Mouse (Mus musculus) hindbrain, embryonic 16.5 days (tissue): Measurements from ENCODE around the gene Dedd2. TPM values are rescaled to one million over a fixed set of nuclear protein-coding genes. Genes with fewer than 3 reads are reported as not detected.

Experiments used
- ATAC-seq: fragments of 200-750 bp; cut with Nextera tagmentation; 2 replicates; pipeline ENCODE4 v1.8.0; 2017; ENCODE audit warnings: moderate TSS enrichment, moderate library complexity
- H3K27ac ChIP-seq: fragments of 300-500 bp; sonication (generic); 2 replicates; pipeline ENCODE4 v1.5.1; 2014; ENCODE audit warnings: low read depth, mild to moderate bottlenecking, control low read depth, low read length, moderate library complexity
- H3K27me3 ChIP-seq: fragments of 300-500 bp; sonication (generic); replicated peaks from 2 replicates; pipeline ENCODE4 v1.6.1; 2014; ENCODE audit warnings: low read length; ENCODE audit not compliant: control insufficient read depth, insufficient read depth
- H3K36me3 ChIP-seq: fragments of 300-500 bp; sonication (generic); 2 replicates; pipeline ENCODE4 v1.6.1; 2014; ENCODE audit warnings: mild to moderate bottlenecking, low read length, moderate library complexity, mixed read lengths; ENCODE audit not compliant: control insufficient read depth, insufficient read depth
- H3K4me1 ChIP-seq: fragments of 300-500 bp; sonication (generic); 2 replicates; pipeline ENCODE4 v1.6.1; 2014; ENCODE audit warnings: low read depth, low read length; ENCODE audit not compliant: control insufficient read depth, insufficient read depth
- H3K4me2 ChIP-seq: fragments of 300-500 bp; sonication (generic); 2 replicates; pipeline ENCODE4 v1.6.1; 2014; ENCODE audit warnings: mild to moderate bottlenecking, low read length, control low read depth, moderate library complexity
- H3K4me3 ChIP-seq: fragments of 300-500 bp; sonication (generic); 2 replicates; pipeline ENCODE4 v1.5.1; 2014; ENCODE audit warnings: mild to moderate bottlenecking, low read length, control low read depth, moderate library complexity
- H3K9ac ChIP-seq: fragments of 300-500 bp; sonication (generic); 2 replicates; pipeline ENCODE4 v1.6.1; 2014; ENCODE audit warnings: low read depth, mild to moderate bottlenecking, control low read depth, low read length, moderate library complexity
- H3K9me3 ChIP-seq: fragments of 300-500 bp; sonication (generic); 2 replicates; pipeline ENCODE4 v1.6.1; 2014; ENCODE audit warnings: mild to moderate bottlenecking, low read length, moderate library complexity; ENCODE audit not compliant: control insufficient read depth
- WGBS: fragments of 180-500 bp; shearing (Covaris S2); extraction: QIAGEN DNeasy Blood & Tissue Kit; methylation state at CpG from one replicate; pipeline ENCODE4 v1.1.7; 2014; 5-methylcytosine and 5-hydroxymethylcytosine counted together
- polyA plus RNA-seq: library from polyadenylated mRNA; unstranded; fragments of >200 nt; fragmentation: Nextera tagmentation; extraction: Ambion mirVana; gene quantifications from 2 replicates; pipeline ENCODE4 v1.2.1, GENCODE M21; 2015

Dedd2 gene
- polyA plus RNA-seq, 1 experiment from 2014 or later, result 14.8 TPM

DNA sequence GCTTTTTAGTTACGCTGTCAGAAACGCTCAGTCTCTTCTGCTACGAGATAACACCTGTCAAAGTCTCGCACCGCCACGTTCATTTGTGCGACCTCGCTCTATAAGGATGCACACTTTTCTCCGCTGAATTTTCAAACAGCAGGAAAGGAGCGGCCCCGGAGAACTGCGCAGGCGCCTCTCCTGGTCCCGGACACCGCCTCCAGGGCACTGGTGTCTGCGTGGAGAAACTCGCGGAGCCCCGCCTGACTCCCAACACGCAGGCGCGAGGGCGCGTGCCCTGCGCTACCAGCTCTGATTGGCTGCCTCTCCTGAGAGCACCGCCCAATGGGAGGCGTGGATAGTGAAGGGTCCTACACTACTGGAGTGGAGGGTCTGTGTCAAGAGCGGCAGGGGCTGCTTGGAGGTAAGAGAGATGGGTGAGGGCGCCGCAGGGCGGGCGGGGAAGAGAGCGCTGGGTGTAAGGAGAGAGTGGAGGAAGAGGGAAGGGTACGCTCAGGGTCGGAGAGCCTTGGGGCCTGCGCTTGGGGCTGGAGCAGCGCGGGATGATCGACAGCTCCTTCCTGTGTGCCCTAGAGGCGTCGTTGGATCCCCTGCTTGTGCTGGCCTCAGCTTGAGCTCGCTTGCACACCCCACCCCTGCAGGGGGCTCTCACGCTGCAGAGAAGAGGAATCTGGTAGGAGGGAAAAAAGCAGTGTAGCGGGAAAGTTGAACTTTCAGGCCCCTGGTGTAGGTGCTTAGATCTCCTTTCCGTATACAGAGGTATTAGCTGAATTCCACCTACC lies 878 bp upstream of the Dedd2 start, which contains the start of gene Zfp526:
Gene Zfp526, plus strand, starts transcription at position 324 of the 782 bp plus-strand sequence.
- H3K27ac ChIP-seq, result peak within 1 kb of the TSS; percentile 91
- H3K27me3 ChIP-seq, result no peaks in the 10 kb centered on the region
- peak within 1 kb of the TSS; percentile 85 for H3K9ac ChIP-seq
- peak; percentile 96 for ATAC-seq
- peak within 1 kb of the TSS; percentile 78 for H3K4me3 ChIP-seq
- H3K36me3 ChIP-seq, result peaks cover 23% of the 10 kb centered on the region
- peak within 1 kb of the TSS; percentile 92 for H3K4me2 ChIP-seq
- WGBS, result under 1% methylated on average over 44 of the region's 45 CpGs
- no peaks in the 10 kb centered on the region for H3K9me3 ChIP-seq
- peaks cover 27% of the 10 kb centered on the region for H3K4me1 ChIP-seq

DNA sequence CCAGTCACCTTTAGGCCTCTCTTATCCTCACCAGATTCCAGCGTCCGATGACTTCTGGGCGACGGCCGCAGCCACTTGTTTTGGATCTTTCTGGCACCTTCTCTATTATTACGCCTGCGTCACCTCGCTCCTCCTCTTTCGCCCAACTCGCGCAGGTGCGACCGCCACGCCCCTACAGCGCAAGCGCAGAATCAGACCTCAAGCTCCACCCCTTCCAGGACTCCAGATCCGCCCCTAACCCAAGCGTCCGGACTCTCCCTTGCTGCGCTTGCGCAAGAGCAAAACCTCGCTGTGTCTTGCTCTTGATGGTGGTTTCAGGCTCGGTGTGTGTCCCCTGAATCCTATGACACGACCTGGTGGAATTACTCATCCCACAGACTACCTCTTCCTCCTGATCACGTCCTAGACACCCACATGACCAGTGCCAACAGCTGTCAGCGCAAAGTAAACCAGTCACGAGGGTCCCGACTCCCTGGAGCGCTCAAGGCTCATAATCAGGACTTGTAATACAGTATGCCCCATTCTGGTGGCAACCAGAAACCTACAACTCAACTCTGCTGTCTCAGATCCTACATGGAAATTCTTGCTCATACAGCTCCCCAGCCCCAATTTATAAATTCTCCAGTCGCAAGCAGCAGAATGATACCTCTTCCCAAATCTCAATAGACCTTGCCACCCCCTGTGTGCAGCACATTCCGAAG lies 509 bp downstream of the Dedd2 start:
- H3K27me3 ChIP-seq, result no peaks in the 10 kb centered on the region
- H3K36me3 ChIP-seq, result peaks cover 9% of the 10 kb centered on the region; the same call in 1 of the 2 replicates
- H3K9me3 ChIP-seq, result no peaks in the 10 kb centered on the region
- peak overlapping the region; percentile 92 for H3K4me2 ChIP-seq
- H3K27ac ChIP-seq, result peak overlapping the region; percentile 81
- ATAC-seq, result peak; percentile 78
- H3K4me1 ChIP-seq, result peaks cover 27% of the 10 kb centered on the region
- 4% methylated on average over 31 of the region's 31 CpGs for WGBS
- peak overlapping the region; percentile 82 for H3K9ac ChIP-seq
- peak overlapping the region; percentile 78 for H3K4me3 ChIP-seq

DNA sequence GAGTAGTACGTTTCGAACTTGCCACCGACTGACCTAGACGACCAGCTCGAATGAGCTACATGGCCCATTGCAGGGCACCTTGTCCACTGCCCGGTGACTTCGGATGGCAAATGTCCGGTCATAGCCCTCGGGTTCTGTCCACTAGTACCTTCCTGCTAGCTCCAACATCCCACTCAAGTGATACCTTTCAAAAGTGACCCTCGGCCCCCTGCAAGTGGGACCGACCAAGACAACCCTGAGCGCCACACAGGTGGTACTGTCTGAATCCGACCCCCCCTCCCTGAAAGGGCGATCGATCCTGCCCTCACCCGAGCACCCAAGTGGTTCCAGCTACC lies 1.0 kb downstream of the Dedd2 start:
- under 1% methylated on average over 16 of the region's 16 CpGs for WGBS
- ATAC-seq, result peak; percentile 43

DNA sequence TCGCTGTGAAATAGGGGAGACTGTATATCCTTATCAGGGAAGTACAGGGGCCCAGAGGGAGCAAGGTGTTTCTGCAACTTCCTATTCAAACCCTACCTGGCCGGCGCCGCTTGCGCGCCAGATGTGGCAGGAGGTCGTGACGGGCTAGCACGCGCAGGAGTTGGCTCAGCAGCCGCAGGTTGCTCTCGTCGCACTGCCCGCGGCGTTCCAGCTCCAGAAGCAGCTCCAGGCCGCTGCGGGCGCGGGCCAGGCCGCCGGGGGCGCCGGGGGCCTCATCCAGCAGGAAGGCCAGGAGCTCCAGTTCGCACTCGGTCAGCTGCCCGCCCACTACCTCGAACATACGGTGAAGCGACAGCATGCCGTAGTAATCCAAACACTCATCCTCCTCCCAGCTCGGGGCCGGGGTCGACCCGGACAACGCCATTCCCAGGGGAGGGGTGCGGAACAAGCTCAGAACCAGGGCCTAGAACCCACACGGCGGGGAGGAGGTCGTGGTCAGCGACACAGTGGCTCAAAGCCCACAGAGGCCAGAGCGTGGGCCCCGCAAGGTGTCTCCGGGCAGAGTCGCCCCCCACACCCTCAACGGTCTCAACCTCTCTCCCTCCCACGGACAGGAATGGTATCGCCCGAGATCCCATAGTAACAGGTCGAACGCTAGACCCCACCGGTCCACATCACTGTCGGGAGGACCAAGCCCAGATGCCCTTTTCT lies 1.6 kb downstream of the Dedd2 start:
- Histone ChIP-seq H3K9me3 (no peaks in the 10 kb centered on the region), H3K4me2 (peak overlapping the region; percentile 92), H3K36me3 (no peaks in the 10 kb centered on the region), H3K9ac (peak overlapping the region; percentile 82), H3K4me3 (peak overlapping the region; percentile 78), H3K4me1 (peaks cover 27% of the 10 kb centered on the region), H3K27ac (peak overlapping the region; percentile 81), H3K27me3 (no peaks in the 10 kb centered on the region)
- peak; percentile 5; the same call in 1 of the 2 replicates for ATAC-seq
- WGBS, result under 1% methylated on average over 52 of the region's 53 CpGs

More for the DNA sequence above, 1.0 kb downstream of the Dedd2 start:
- peak overlapping the region; percentile 82 for H3K9ac ChIP-seq
- H3K4me2 ChIP-seq, result peak overlapping the region; percentile 92
- H3K4me1 ChIP-seq, result peaks cover 27% of the 10 kb centered on the region
- peak overlapping the region; percentile 78 for H3K4me3 ChIP-seq
- peak overlapping the region; percentile 81 for H3K27ac ChIP-seq
- H3K36me3 ChIP-seq, result peaks cover 4% of the 10 kb centered on the region; the same call in 1 of the 2 replicates
- H3K27me3 ChIP-seq, result no peaks in the 10 kb centered on the region
- no peaks in the 10 kb centered on the region for H3K9me3 ChIP-seq

DNA sequence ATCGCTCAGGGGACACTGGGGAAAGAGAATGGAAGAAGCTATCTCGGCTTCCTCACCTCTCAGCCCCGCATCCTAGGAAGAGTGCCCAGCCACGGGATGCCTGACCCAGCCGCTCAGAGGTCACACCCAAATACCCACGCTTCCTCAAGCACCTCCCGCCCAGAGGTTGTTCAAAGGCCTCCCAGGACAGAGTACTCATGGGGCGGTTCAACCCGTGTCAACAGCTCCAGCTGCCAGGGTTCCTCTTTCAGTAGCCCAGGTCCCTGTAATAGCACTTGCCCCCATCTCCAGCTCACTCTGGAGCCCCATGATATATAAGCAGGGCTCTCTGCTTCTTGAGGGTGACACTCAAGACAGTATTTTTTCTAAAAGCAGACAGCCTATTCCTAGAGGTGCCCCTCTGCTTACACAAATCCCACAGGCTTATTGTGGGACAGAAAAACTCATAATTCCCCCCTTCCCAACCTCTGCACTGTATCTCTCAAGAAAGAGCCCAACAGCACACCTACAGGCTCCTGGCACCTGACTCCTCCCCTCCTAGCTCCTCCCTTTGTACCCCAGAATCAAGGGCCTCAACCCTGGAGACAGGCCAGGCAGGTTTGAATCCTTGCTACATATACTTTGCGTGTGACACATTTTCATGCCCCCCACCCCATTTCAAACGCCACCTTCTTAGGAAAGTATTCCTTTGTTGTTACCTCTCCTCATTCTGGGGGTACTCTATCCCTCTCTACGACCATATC lies 2.6 kb downstream of the Dedd2 start:
- 66% methylated on average over 12 of the region's 12 CpGs for WGBS
- no peak overlapping the region for H3K27ac ChIP-seq
- no peak overlapping the region for H3K4me3 ChIP-seq
- ATAC-seq, result no peak
- H3K4me2 ChIP-seq, result peak overlapping the region; percentile 92
- no peaks in the 10 kb centered on the region for H3K27me3 ChIP-seq
- no peak overlapping the region for H3K9ac ChIP-seq
- H3K36me3 ChIP-seq, result no peaks in the 10 kb centered on the region
- peaks cover 27% of the 10 kb centered on the region for H3K4me1 ChIP-seq
- no peaks in the 10 kb centered on the region for H3K9me3 ChIP-seq

DNA sequence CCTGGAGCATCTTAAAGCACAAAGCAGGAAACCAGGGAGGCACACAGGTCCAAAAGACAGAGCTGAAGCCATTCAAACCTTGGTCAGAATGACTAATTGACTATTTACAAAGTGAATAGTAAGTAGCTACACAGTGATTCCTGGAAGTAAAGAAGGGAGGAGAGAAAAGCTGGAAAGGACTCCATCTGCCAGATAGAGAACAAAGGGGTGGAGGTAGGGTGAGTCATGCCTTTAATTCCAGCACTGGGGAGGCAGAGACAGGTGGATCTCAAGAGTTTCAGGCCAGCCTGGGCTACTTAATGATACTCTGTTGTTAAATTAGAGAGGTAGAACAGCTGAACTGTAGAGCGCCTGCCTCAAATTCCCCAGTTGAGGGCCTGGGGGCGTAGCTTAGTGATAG lies 6.2 kb downstream of the Dedd2 start:
- H3K4me2 ChIP-seq, result no peak overlapping the region
- peaks cover 10% of the 10 kb centered on the region for H3K4me1 ChIP-seq
- H3K27ac ChIP-seq, result no peak overlapping the region
- 92% methylated on average over 2 of the region's 2 CpGs for WGBS
- no peak overlapping the region for H3K4me3 ChIP-seq
- H3K36me3 ChIP-seq, result peaks cover 11% of the 10 kb centered on the region; the same call in 1 of the 2 replicates
- H3K27me3 ChIP-seq, result no peaks in the 10 kb centered on the region
- H3K9me3 ChIP-seq, result no peaks in the 10 kb centered on the region
- ATAC-seq, result no peak
- H3K9ac ChIP-seq, result no peak overlapping the region

DNA sequence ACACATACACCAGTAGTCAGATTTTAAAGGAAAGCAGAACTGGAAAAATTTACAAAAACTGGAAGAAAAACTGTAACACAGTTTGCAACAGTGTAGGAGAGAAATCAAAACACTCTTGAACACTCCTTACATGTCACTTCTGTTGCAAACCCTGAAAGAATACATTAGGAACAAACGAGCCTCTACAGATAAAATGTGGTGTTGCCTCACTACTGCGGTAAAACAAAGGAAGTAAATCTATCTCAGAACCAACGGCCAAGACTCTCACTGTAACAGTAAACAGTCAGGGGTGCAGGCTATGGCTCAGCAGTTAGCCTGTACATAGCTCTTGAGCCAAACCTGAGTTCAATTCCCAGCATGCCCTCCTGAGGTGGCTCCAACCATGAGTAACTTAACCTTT lies 7.3 kb downstream of the Dedd2 start:
- no peak overlapping the region for H3K27ac ChIP-seq
- H3K4me3 ChIP-seq, result no peak overlapping the region
- no peaks in the 10 kb centered on the region for H3K27me3 ChIP-seq
- H3K9me3 ChIP-seq, result no peaks in the 10 kb centered on the region
- WGBS, result 85% methylated on average over 3 of the region's 3 CpGs
- H3K36me3 ChIP-seq, result peaks cover 11% of the 10 kb centered on the region
- no peak overlapping the region for H3K9ac ChIP-seq
- peaks cover 3% of the 10 kb centered on the region for H3K4me1 ChIP-seq
- H3K4me2 ChIP-seq, result no peak overlapping the region
- ATAC-seq, result no peak

DNA sequence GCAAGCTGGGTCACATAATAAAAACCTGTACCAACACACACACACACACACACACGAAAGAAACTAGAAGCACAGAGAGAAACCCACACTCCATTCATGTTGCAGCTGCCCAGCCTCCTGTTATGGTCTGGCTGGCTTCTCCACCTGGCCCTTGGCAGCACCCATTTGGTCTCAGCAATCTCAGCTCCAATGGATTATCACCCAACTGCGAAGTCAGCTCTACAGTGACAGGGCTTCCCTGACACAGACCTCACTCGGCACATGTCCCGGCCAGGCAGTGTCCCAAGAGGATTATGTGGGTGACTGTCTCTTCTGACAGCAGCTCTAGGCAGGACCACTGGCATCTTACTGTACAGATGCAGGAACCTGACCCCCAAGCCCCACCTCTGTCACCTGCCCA lies 9.9 kb downstream of the Dedd2 start:
- Histone ChIP-seq H3K9ac (no peak overlapping the region), H3K9me3 (no peaks in the 10 kb centered on the region), H3K4me3 (no peak overlapping the region), H3K4me1 (no peaks in the 10 kb centered on the region), H3K36me3 (peaks cover 11% of the 10 kb centered on the region), H3K27me3 (no peaks in the 10 kb centered on the region), H3K4me2 (no peak overlapping the region), H3K27ac (no peak overlapping the region)
- 85% methylated on average over 4 of the region's 4 CpGs for WGBS
- ATAC-seq, result no peak
